ENCODE assay signal across 16 mouse cellular contexts in the genomic region with DNA sequence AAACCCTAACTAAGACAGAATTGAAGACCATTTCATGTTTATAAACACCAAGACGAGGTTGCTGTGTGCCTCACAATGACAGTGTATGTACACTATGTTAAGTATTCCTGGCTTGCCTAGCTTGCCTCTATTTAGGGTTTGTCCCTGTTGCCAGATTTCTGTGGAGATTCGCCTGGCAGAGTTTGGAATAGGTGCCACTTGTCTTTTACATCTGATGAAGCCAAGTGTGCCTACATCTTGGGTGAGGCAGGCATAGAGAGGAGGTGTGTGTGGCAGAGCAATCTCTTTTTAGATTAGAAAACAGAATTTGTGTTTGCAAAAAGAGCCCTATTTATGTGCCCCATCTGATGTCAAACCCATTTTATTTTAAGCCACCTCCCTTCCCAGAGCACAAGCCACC. TPM values are rescaled to one million over a fixed set of nuclear protein-coding genes. Genes with fewer than 3 reads are reported as not detected.
DNase-seq lines count a peak whose midpoint lies in the region; ATAC-seq and TF ChIP-seq lines count a peak whose summit lies in the region.
"Had no signal": no experiment of that assay in that cellular context is flagged by ENCODE, and none has a peak within 500 bp of the region (broad histone marks: within the 10 kb centered on the region; RNA-seq: fewer than 3 reads in every experiment).

No protein-coding gene starts in this region.

- no peak for TF ChIP-seq CTCF in layer of hippocampus, adult 2 months (conservative IDR thresholded peaks at IDR 0.05)
- TF ChIP-seq CTCF in liver, embryonic 14.5 days (IDR thresholded peaks at IDR 0.05; ENCODE audit: low read depth) = no peak

- peak overlapping the region; percentile 18; the same call in 1 of the 2 replicates for H3K9ac ChIP-seq in liver, embryonic 13.5 days
- no peak overlapping the region for H3K9ac ChIP-seq in liver, embryonic 11.5 days (ENCODE audit: low read depth, low read length)
- H3K9ac ChIP-seq in liver, embryonic 14.5 days (replicated peaks) = 0 out of 2 replicates have a peak overlapping the region, but pooled peaks have one; percentile 23
- H3K9ac ChIP-seq: embryonic facial prominence, embryonic 13.5 days; midbrain, embryonic 12.5 days had no signal

- TF ChIP-seq EP300 in liver, embryonic 14.5 days (IDR thresholded peaks at IDR 0.05; ENCODE audit: low read depth) = no peak

- H3K9me3 ChIP-seq in liver, embryonic 13.5 days (replicated peaks) = no peaks in the 10 kb centered on the region
- no peaks in the 10 kb centered on the region for H3K9me3 ChIP-seq in liver, embryonic 11.5 days (ENCODE audit: control insufficient read depth, low read length)
- no peaks in the 10 kb centered on the region for H3K9me3 ChIP-seq in liver, embryonic 14.5 days (ENCODE audit: control insufficient read depth, low read length)
- H3K9me3 ChIP-seq: embryonic facial prominence, embryonic 13.5 days; hindbrain, embryonic 10.5 days; midbrain, embryonic 12.5 days had no signal

- no peaks in the 10 kb centered on the region for H3K36me3 ChIP-seq in liver, embryonic 13.5 days
- no peaks in the 10 kb centered on the region for H3K36me3 ChIP-seq in liver, embryonic 11.5 days (ENCODE audit: control insufficient read depth, insufficient read depth, low read length)
- no peaks in the 10 kb centered on the region for H3K36me3 ChIP-seq in liver, embryonic 14.5 days (replicated peaks; ENCODE audit: control insufficient read depth, insufficient read depth, low read depth)
- H3K36me3 ChIP-seq: embryonic facial prominence, embryonic 13.5 days; hindbrain, embryonic 10.5 days; midbrain, embryonic 12.5 days had no signal

- no peak overlapping the region for H3K4me3 ChIP-seq in layer of hippocampus, adult 2 months
- peak overlapping the region; percentile 35 for H3K4me3 ChIP-seq in liver, embryonic 13.5 days (replicated peaks)
- no peak overlapping the region for H3K4me3 ChIP-seq in liver, embryonic 11.5 days (ENCODE audit: low read depth, low read length)
- peak overlapping the region; percentile 37 to 46 for H3K4me3 ChIP-seq in liver, embryonic 14.5 days (ENCODE audit: insufficient read depth in 1 of 2, low read depth in 2 of 2, low read length in 2 of 2)
- H3K4me3 ChIP-seq: embryonic facial prominence, embryonic 13.5 days; hindbrain, embryonic 10.5 days; midbrain, embryonic 12.5 days had no signal

- peak overlapping the region; percentile 67; the same call in 1 of the 2 replicates for H3K27ac ChIP-seq in layer of hippocampus, adult 2 months
- H3K27ac ChIP-seq in liver, embryonic 13.5 days = peak overlapping the region; percentile 37; the same call in 1 of the 2 replicates
- H3K27ac ChIP-seq in liver, embryonic 11.5 days (ENCODE audit: low read depth, low read length) = no peak overlapping the region
- no peak overlapping the region for H3K27ac ChIP-seq in liver, embryonic 14.5 days
- H3K27ac ChIP-seq: embryonic facial prominence, embryonic 13.5 days; hindbrain, embryonic 10.5 days; midbrain, embryonic 12.5 days had no signal

- peak in 1 of 2 experiments; percentile 57 for DNase-seq in layer of hippocampus, adult 2 months (ENCODE audit: low spot score in 2 of 2)
- no peak for DNase-seq in layer of hippocampus, postnatal 36 days
- DNase-seq in liver, embryonic 13.5 days = no peak
- no peak for DNase-seq in liver, embryonic 11.5 days (ENCODE audit: low spot score)
- no peak for DNase-seq in liver, embryonic 14.5 days (ENCODE audit: low read depth in 3 of 3, low spot score in 3 of 3)
- peak; percentile 93 for DNase-seq in telencephalon, adult 2 months (ENCODE audit: low read depth, low spot score)
- DNase-seq in heart, adult 9 months (ENCODE audit: low spot score in 2 of 2) = no peak
- DNase-seq: cerebellum, adult 9-11 months; gastrocnemius, postnatal 14 days; heart, adult 18-20 months; kidney, adult 11 months; lung, postnatal 10 days had no signal

- H3K4me2 ChIP-seq in liver, embryonic 13.5 days = peak overlapping the region; percentile 50
- H3K4me2 ChIP-seq in liver, embryonic 11.5 days = no peak overlapping the region
- H3K4me2 ChIP-seq in liver, embryonic 14.5 days (ENCODE audit: low read depth) = peak overlapping the region; percentile 60
- H3K4me2 ChIP-seq: embryonic facial prominence, embryonic 13.5 days; midbrain, embryonic 12.5 days had no signal

- H3K27me3 ChIP-seq in liver, embryonic 13.5 days = no peaks in the 10 kb centered on the region
- H3K27me3 ChIP-seq in liver, embryonic 11.5 days (replicated peaks; ENCODE audit: control insufficient read depth, insufficient read depth, low read length) = no peaks in the 10 kb centered on the region
- H3K27me3 ChIP-seq in liver, embryonic 14.5 days (ENCODE audit: control insufficient read depth, insufficient read depth, low read length) = no peaks in the 10 kb centered on the region
- H3K27me3 ChIP-seq: CH12.LX; embryonic facial prominence, embryonic 13.5 days; midbrain, embryonic 12.5 days had no signal

- WGBS in liver, embryonic 13.5 days (ENCODE audit: insufficient replicate concordance) = 70% methylated on average over 2 of the region's 2 CpGs
- 84% methylated on average over 2 of the region's 2 CpGs for WGBS in liver, embryonic 11.5 days
- WGBS in liver, embryonic 14.5 days (ENCODE audit: insufficient replicate concordance) = 64% methylated on average over 2 of the region's 2 CpGs

- ATAC-seq in liver, embryonic 13.5 days (ENCODE audit: low read depth) = no peak
- no peak for ATAC-seq in liver, embryonic 11.5 days (replicated peaks; ENCODE audit: low FRiP score)
- ATAC-seq in liver, embryonic 14.5 days (ENCODE audit: insufficient read depth) = no peak

- H3K4me1 ChIP-seq in liver, embryonic 13.5 days (replicated peaks) = peaks cover 47% of the 10 kb centered on the region
- H3K4me1 ChIP-seq in liver, embryonic 11.5 days (replicated peaks; ENCODE audit: control insufficient read depth, insufficient read depth, low read length) = no peaks in the 10 kb centered on the region
- peaks cover 30 to 40% of the 10 kb centered on the region in 2 experiments for H3K4me1 ChIP-seq in liver, embryonic 14.5 days (replicated peaks; ENCODE audit: control insufficient read depth in 2 of 2, insufficient read depth in 2 of 2, low read length in 1 of 2)
- H3K4me1 ChIP-seq: midbrain, embryonic 12.5 days had no signal

RNA-seq across cellular contexts. Expression of gene Bod1, which starts 12.4 kb away (rescaled TPM):
- total RNA-seq in layer of hippocampus, adult 2 months (2021) = 100 to 1,000 TPM in 1 of 2 experiments, 10 to 100 TPM in 1; 97.1 to 101 TPM
- total RNA-seq in layer of hippocampus, postnatal 36 days (2021) = 100 to 1,000 TPM in 1 of 2 experiments, 10 to 100 TPM in 1; 96.5 to 101 TPM
- 14.5 and 15.8 TPM in 2 replicates for polyA plus RNA-seq in liver, embryonic 13.5 days (2015; fragmentation: Nextera tagmentation; extraction: Ambion mirVana)
- 39.7 and 40.1 TPM in 2 replicates for polyA plus RNA-seq in liver, embryonic 11.5 days (2014; fragmentation: Nextera tagmentation; extraction: Ambion mirVana)
- polyA plus RNA-seq in liver, embryonic 14.5 days (2012; rRNA removed) = 10.7 and 12.9 TPM in 2 replicates
- polyA plus RNA-seq in liver, embryonic 14.5 days (2014; fragmentation: Nextera tagmentation; extraction: Ambion mirVana) = 11.6 and 12.2 TPM in 2 replicates

Comparison
In these comparisons a context has a peak if more than half of its experiments do, and no peak if none do; other contexts are left out.
1. H3K27ac ChIP-seq: peak in layer of hippocampus, adult 2 months (single experiment) and liver, embryonic 13.5 days (single experiment); none in liver, embryonic 11.5 days (single experiment) and liver, embryonic 14.5 days (single experiment).
2. H3K4me3 ChIP-seq: peak in liver, embryonic 13.5 days (single experiment) and liver, embryonic 14.5 days (2 of 2); none in layer of hippocampus, adult 2 months (single experiment) and liver, embryonic 11.5 days (single experiment).